Mouse (Mus musculus) heart, postnatal 0 days (tissue): ENCODE results near the gene Taf1b.

ENCODE experiments used
- CTCF ChIP-seq: IDR thresholded peaks from 2 replicates; pipeline ENCODE4 v1.5.1; 2016; ENCODE audit warnings: antibody characterized with exemption, control low read depth, low read depth
- EP300 ChIP-seq: IDR thresholded peaks from 2 replicates; pipeline ENCODE4 v1.6.1; 2016; ENCODE audit warnings: antibody characterized with exemption, low read depth

GRCm38 (mm10) chr12:24484930-24485329, 13.2 kb upstream of the Taf1b start:
- TF ChIP-seq CTCF (no peak), EP300 (no peak)
